Mouse (Mus musculus): Measurements from ENCODE around the gene Calhm1. TPM values are rescaled to one million over a fixed set of nuclear protein-coding genes. Genes with fewer than 3 reads are reported as not detected.

Calhm1 gene
- total and polyA plus RNA-seq, 3 experiments = 0.06 TPM; not detected in 2

- no peak overlapping the region for H3K9ac ChIP-seq (ENCODE audit: control insufficient read depth, low read depth, low read length, poor library complexity, severe bottlenecking)
- no peak overlapping the region for H3K27ac ChIP-seq (ENCODE audit: control insufficient read depth, low read depth, low read length)
- H3K9me3 ChIP-seq (replicated peaks; ENCODE audit: insufficient read depth, low read length) = no peaks in the 10 kb centered on the region
- TF ChIP-seq USF1 (IDR thresholded peaks at IDR 0.05; ENCODE audit: low read depth, low read length) (no peak), MEF2A (IDR thresholded peaks at IDR 0.05; ENCODE audit: extremely low read depth, insufficient replicate concordance, low read depth, low read length, poor library complexity, severe bottlenecking) (no peak), MYC (IDR thresholded peaks at IDR 0.05; ENCODE audit: low read depth, low read length) (no peak), GATA1 (IDR thresholded peaks at IDR 0.05; ENCODE audit: low read depth, low read length) (no peak)
- no peaks in the 10 kb centered on the region for H3K79me2 ChIP-seq (ENCODE audit: control insufficient read depth, insufficient read depth, low read length, poor library complexity)
- H3K36me3 ChIP-seq (ENCODE audit: control insufficient read depth in 1 of 2, insufficient read depth in 2 of 2, low read length in 2 of 2) = peaks cover 0 to 54% of the 10 kb centered on the region in 2 experiments; a peak in 2 of 4 replicates
- no peak for DNase-seq (ENCODE audit: low read depth, low spot score)
- H3K4me3 ChIP-seq (ENCODE audit: control insufficient read depth in 1 of 2, insufficient read depth in 1 of 2, low read depth in 2 of 2, low read length in 2 of 2) = no peak overlapping the region
- no peaks in the 10 kb centered on the region for H3K27me3 ChIP-seq (ENCODE audit: control insufficient read depth in 1 of 2, insufficient read depth in 2 of 2, low read length in 2 of 2)
- no peaks in the 10 kb centered on the region for H3K4me1 ChIP-seq (ENCODE audit: control insufficient read depth in 1 of 2, insufficient read depth in 2 of 2, low read length in 2 of 2)
Observed at GRCm38 (mm10) chr19:47104641-47105271, 39.3 kb downstream of the Calhm1 start.

- no peaks in the 10 kb centered on the region for H3K9me3 ChIP-seq (replicated peaks; ENCODE audit: insufficient read depth, low read length)
- H3K4me1 ChIP-seq (ENCODE audit: control insufficient read depth in 1 of 2, insufficient read depth in 2 of 2, low read length in 2 of 2) = no peaks in the 10 kb centered on the region
- H3K27ac ChIP-seq (ENCODE audit: control insufficient read depth, low read depth, low read length) = no peak overlapping the region
- DNase-seq (ENCODE audit: low read depth, low spot score) = no peak
- H3K79me2 ChIP-seq (ENCODE audit: control insufficient read depth, insufficient read depth, low read length, poor library complexity) = no peaks in the 10 kb centered on the region
- H3K36me3 ChIP-seq (ENCODE audit: control insufficient read depth in 1 of 2, insufficient read depth in 2 of 2, low read length in 2 of 2) = peaks cover 0 to 59% of the 10 kb centered on the region in 2 experiments; a peak in 2 of 4 replicates
- H3K4me3 ChIP-seq (ENCODE audit: control insufficient read depth in 1 of 2, insufficient read depth in 1 of 2, low read depth in 2 of 2, low read length in 2 of 2) = no peak overlapping the region
- no peak overlapping the region for H3K9ac ChIP-seq (ENCODE audit: control insufficient read depth, low read depth, low read length, poor library complexity, severe bottlenecking)
- TF ChIP-seq USF1 (IDR thresholded peaks at IDR 0.05; ENCODE audit: low read depth, low read length) (no peak), TAL1 (IDR thresholded peaks at IDR 0.05; ENCODE audit: low read length) (no peak), TBP (IDR thresholded peaks at IDR 0.05; ENCODE audit: low read depth, low read length) (no peak), RCOR1 (IDR thresholded peaks at IDR 0.05; ENCODE audit: low read depth, low read length) (no peak), E2F4 (IDR thresholded peaks at IDR 0.05; ENCODE audit: borderline replicate concordance, low read depth, low read length) (no peak), GATA1 (IDR thresholded peaks at IDR 0.05; ENCODE audit: low read depth, low read length) (no peak), SMC3 (IDR thresholded peaks at IDR 0.05; ENCODE audit: low read depth, low read length) (no peak), RAD21 (IDR thresholded peaks at IDR 0.05; ENCODE audit: low read depth, low read length) (no peak), MYC (IDR thresholded peaks at IDR 0.05; ENCODE audit: low read depth, low read length) (no peak), BHLHE40 (IDR thresholded peaks at IDR 0.05; ENCODE audit: borderline replicate concordance, low read depth, low read length) (no peak), UBTF (IDR thresholded peaks at IDR 0.05; ENCODE audit: borderline replicate concordance, insufficient read depth, low read depth, low read length) (no peak)
- no peaks in the 10 kb centered on the region for H3K27me3 ChIP-seq (ENCODE audit: control insufficient read depth in 1 of 2, insufficient read depth in 2 of 2, low read length in 2 of 2)
Observed at GRCm38 (mm10) chr19:47101080-47101479, 43.0 kb downstream of the Calhm1 start.

Other genes starting within 250 kb of the Calhm1 start
- gene Ina, start 129.6 kb downstream of the Calhm1 start, total RNA-seq (2012; rRNA removed) = not detected in 2 replicates
- not detected for gene Ina, start 129.6 kb downstream of the Calhm1 start, polyA plus RNA-seq (2012; ENCODE audit: insufficient read depth in 1 of 2, insufficient read length in 2 of 2, low read depth in 1 of 2, low replicate concordance in 2 of 2, missing spikeins in 1 of 2)
- gene Nt5c2, start 129.1 kb downstream of the Calhm1 start, total RNA-seq (2012; rRNA removed) = 64.6 and 65.0 TPM in 2 replicates
- gene Nt5c2, start 129.1 kb downstream of the Calhm1 start, polyA plus RNA-seq (2012; ENCODE audit: insufficient read depth in 1 of 2, insufficient read length in 2 of 2, low read depth in 1 of 2, low replicate concordance in 2 of 2, missing spikeins in 1 of 2) = 100 to 1,000 TPM; 147 to 455 TPM
- 29.0 and 31.1 TPM in 2 replicates for gene Pcgf6, start 93.3 kb downstream of the Calhm1 start, total RNA-seq (2012; rRNA removed)
- 10 to 100 TPM in 1 of 2 experiments, not detected in 1; 47.5 TPM for gene Pcgf6, start 93.3 kb downstream of the Calhm1 start, polyA plus RNA-seq (2012; ENCODE audit: insufficient read depth in 1 of 2, insufficient read length in 2 of 2, low read depth in 1 of 2, low replicate concordance in 2 of 2, missing spikeins in 1 of 2)
- 25.1 and 28.3 TPM in 2 replicates for gene Taf5, start 76.5 kb downstream of the Calhm1 start, total RNA-seq (2012; rRNA removed)
- gene Taf5, start 76.5 kb downstream of the Calhm1 start, polyA plus RNA-seq (2012; ENCODE audit: insufficient read depth in 1 of 2, insufficient read length in 2 of 2, low read depth in 1 of 2, low replicate concordance in 2 of 2, missing spikeins in 1 of 2) = 10 to 100 TPM; 22.8 to 74.3 TPM
- 745 and 762 TPM in 2 replicates for gene Usmg5, start 53.6 kb downstream of the Calhm1 start, total RNA-seq (2012; rRNA removed)
- gene Usmg5, start 53.6 kb downstream of the Calhm1 start, polyA plus RNA-seq (2012; ENCODE audit: insufficient read depth in 1 of 2, insufficient read length in 2 of 2, low read depth in 1 of 2, low replicate concordance in 2 of 2, missing spikeins in 1 of 2) = 100 to 1,000 TPM in 1 of 2 experiments, not detected in 1; 750 TPM
- 72.0 and 81.8 TPM in 2 replicates for gene Pdcd11, start 53.5 kb downstream of the Calhm1 start, total RNA-seq (2012; rRNA removed)
- gene Pdcd11, start 53.5 kb downstream of the Calhm1 start, polyA plus RNA-seq (2012; ENCODE audit: insufficient read depth in 1 of 2, insufficient read length in 2 of 2, low read depth in 1 of 2, low replicate concordance in 2 of 2, missing spikeins in 1 of 2) = 100 to 1,000 TPM in 1 of 2 experiments, 10 to 100 TPM in 1; 79.6 to 107 TPM
- 8.5 and 11.1 TPM in 2 replicates for gene Calhm2, start 6.0 kb downstream of the Calhm1 start, total RNA-seq (2012; rRNA removed)
- 10 to 100 TPM in 1 of 2 experiments, not detected in 1; 11.2 TPM for gene Calhm2, start 6.0 kb downstream of the Calhm1 start, polyA plus RNA-seq (2012; ENCODE audit: insufficient read depth in 1 of 2, insufficient read length in 2 of 2, low read depth in 1 of 2, low replicate concordance in 2 of 2, missing spikeins in 1 of 2)
- not detected in 2 replicates for gene Calhm3, start 13.5 kb upstream of the Calhm1 start, total RNA-seq (2012; rRNA removed)
- gene Calhm3, start 13.5 kb upstream of the Calhm1 start, polyA plus RNA-seq (2012; ENCODE audit: insufficient read depth in 1 of 2, insufficient read length in 2 of 2, low read depth in 1 of 2, low replicate concordance in 2 of 2, missing spikeins in 1 of 2) = not detected
- not detected in 2 replicates for gene Neurl1a, start 34.6 kb upstream of the Calhm1 start, total RNA-seq (2012; rRNA removed)
- gene Neurl1a, start 34.6 kb upstream of the Calhm1 start, polyA plus RNA-seq (2012; ENCODE audit: insufficient read depth in 1 of 2, insufficient read length in 2 of 2, low read depth in 1 of 2, low replicate concordance in 2 of 2, missing spikeins in 1 of 2) = under 1 TPM in 1 of 2 experiments, not detected in 1; 0.03 TPM

All from MEL (cell line).